Mouse (Mus musculus) neural tube, embryonic 14.5 days (tissue): ENCODE measurements around the gene Nfatc2ip. TPM values are rescaled to one million over a fixed set of nuclear protein-coding genes. Genes with fewer than 3 reads are reported as not detected.

Experiments used
- ATAC-seq: fragments of 200-750 bp; cut with Nextera tagmentation; 2 replicates; pipeline ENCODE4 v1.8.0; 2017; ENCODE audit warnings: low read depth, mild to moderate bottlenecking, moderate TSS enrichment, moderate library complexity
- H3K27ac ChIP-seq: fragments of 300-500 bp; sonication (generic); 2 replicates; pipeline ENCODE4 v1.5.1; 2014; ENCODE audit warnings: low read depth, mild to moderate bottlenecking, control low read depth, low read length, moderate library complexity, mixed read lengths
- H3K27me3 ChIP-seq: fragments of 300-500 bp; sonication (generic); 2 replicates; pipeline ENCODE4 v1.6.1; 2014; ENCODE audit warnings: low read length; ENCODE audit not compliant: control insufficient read depth, insufficient read depth
- H3K36me3 ChIP-seq: fragments of 300-500 bp; sonication (generic); 2 replicates; pipeline ENCODE4 v1.6.1; 2014; ENCODE audit warnings: low read length, mixed read lengths; ENCODE audit not compliant: control insufficient read depth, insufficient read depth
- H3K4me1 ChIP-seq: fragments of 300-500 bp; sonication (generic); 2 replicates; pipeline ENCODE4 v1.6.1; 2014; ENCODE audit warnings: low read length; ENCODE audit not compliant: control insufficient read depth, insufficient read depth
- H3K4me2 ChIP-seq: fragments of 300-500 bp; sonication (generic); 2 replicates; pipeline ENCODE4 v1.6.1; 2014; ENCODE audit warnings: mild to moderate bottlenecking, low read depth, low read length, control low read depth
- H3K4me3 ChIP-seq: fragments of 300-500 bp; sonication (generic); 2 replicates; pipeline ENCODE4 v1.5.1; 2014; ENCODE audit warnings: low read depth, low read length, control low read depth, mixed read lengths
- H3K9ac ChIP-seq: fragments of 300-500 bp; sonication (generic); replicated peaks from 2 replicates; pipeline ENCODE4 v1.6.1; 2014; ENCODE audit warnings: low read depth, mild to moderate bottlenecking, control low read depth, low read length, mixed read lengths
- H3K9me3 ChIP-seq: fragments of 300-500 bp; sonication (generic); 2 replicates; pipeline ENCODE4 v1.6.1; 2016; ENCODE audit warnings: low read length; ENCODE audit not compliant: control insufficient read depth
- WGBS: fragments of 180-500 bp; shearing (Covaris S2); extraction: QIAGEN DNeasy Blood & Tissue Kit; methylation state at CpG from one replicate; pipeline ENCODE4 v1.1.7; 2014; 5-methylcytosine and 5-hydroxymethylcytosine counted together
- polyA plus RNA-seq: library from polyadenylated mRNA; unstranded; fragments of >200 nt; fragmentation: Nextera tagmentation; extraction: Ambion mirVana; gene quantifications from 2 replicates; pipeline ENCODE4 v1.2.1, GENCODE M21; 2014

Gene Nfatc2ip
- polyA plus RNA-seq, 1 experiment from 2014 or later: 3.4 TPM

DNA sequence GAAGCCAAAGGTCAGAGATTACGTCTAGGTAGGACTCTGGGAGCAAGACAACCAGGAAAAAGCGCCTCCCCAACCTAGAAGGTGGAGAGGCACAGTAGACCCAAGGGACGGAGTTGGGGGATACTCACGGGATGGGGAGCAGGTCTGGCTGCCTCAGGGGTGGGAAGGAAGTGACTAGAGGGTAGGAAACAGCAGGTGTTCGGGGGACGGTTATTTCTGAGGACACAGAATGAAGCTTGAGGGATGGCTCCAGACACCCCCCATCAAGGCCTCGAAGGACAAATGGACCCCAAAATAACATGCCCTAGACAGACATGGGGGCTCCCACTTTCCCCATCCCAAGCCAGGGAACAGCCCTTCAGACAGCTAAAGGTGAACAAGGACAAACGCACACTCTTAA lies 28.2 kb downstream of the Nfatc2ip start:
- H3K4me3 ChIP-seq: no peak overlapping the region
- no peak overlapping the region for H3K9ac ChIP-seq
- no peaks in the 10 kb centered on the region for H3K9me3 ChIP-seq
- 88% methylated on average over 8 of the region's 8 CpGs for WGBS
- no peak for ATAC-seq
- H3K27me3 ChIP-seq: no peaks in the 10 kb centered on the region
- H3K4me1 ChIP-seq: no peaks in the 10 kb centered on the region
- no peak overlapping the region for H3K27ac ChIP-seq
- peaks cover 32% of the 10 kb centered on the region for H3K36me3 ChIP-seq
- H3K4me2 ChIP-seq: no peak overlapping the region

DNA sequence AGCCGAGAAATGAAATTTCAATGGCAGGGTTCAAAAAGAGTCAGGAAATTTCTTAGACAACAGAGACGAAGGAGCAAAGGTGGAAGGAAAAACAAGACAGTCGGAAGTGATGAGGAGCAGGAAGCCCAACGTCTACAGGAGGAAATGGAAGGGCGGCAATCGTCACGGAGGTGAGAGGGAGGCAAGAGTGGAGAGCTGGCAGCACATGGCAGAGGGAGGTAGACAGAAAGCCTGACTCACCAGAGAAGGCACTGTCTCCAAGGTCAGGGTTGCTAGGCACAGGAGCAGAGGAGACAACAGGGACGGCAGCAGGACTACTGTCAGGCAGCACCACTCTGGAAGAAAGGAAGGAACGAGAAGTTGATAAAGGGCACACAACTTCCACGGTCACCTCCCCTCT lies 28.9 kb downstream of the Nfatc2ip start:
- Histone ChIP-seq H3K9ac (no peak overlapping the region), H3K27ac (no peak overlapping the region), H3K36me3 (peaks cover 30% of the 10 kb centered on the region), H3K27me3 (no peaks in the 10 kb centered on the region), H3K4me3 (no peak overlapping the region), H3K4me2 (no peak overlapping the region), H3K4me1 (no peaks in the 10 kb centered on the region), H3K9me3 (no peaks in the 10 kb centered on the region)
- no peak for ATAC-seq
- WGBS: 93% methylated on average over 10 of the region's 10 CpGs

DNA sequence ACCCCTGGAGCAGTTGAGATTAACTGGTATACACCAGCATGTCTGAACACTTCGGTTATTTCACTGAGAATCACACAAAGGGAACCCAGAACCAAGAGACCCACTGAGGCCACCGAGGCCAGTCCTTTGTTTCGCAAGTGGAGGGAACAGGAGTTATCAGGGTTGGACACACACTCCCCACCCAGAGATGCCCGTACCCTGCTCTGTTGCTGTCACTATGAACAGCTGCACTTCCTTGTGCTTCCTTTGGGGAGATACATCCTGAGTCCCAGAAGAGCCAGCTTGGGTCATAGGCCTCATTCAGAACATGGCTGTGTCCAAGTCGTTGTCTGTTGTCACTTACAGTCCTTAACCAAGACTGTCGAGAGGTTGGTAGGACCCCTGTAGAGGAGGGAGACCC lies 33.5 kb downstream of the Nfatc2ip start:
- 87% methylated on average over 6 of the region's 6 CpGs for WGBS
- Histone ChIP-seq H3K36me3 (0 out of 2 replicates have a peak, but pooled peaks cover 3% of the 10 kb centered on the region), H3K27me3 (no peaks in the 10 kb centered on the region), H3K4me3 (no peak overlapping the region), H3K27ac (no peak overlapping the region), H3K4me1 (no peaks in the 10 kb centered on the region), H3K4me2 (no peak overlapping the region), H3K9me3 (no peaks in the 10 kb centered on the region), H3K9ac (no peak overlapping the region)
- no peak for ATAC-seq

DNA sequence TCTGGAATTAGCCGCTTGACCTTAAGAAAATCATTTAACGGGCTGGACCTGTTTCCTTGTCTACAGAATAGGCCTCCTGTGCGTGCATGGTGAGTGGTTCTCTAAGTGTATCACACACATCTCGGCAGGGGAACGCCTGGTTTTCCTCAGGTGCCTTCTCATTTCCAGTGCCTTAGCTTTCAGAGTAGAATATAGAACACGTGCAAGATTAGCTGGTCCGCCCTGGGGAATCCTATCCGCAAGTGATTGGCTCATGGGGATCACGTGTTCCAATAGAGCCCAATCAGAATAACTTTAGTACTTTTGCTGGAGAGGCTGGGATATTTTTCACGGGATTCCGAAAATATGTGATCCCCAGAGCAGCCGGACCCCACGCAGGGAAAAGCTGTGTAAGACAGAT lies 37.5 kb downstream of the Nfatc2ip start:
- no peak for ATAC-seq
- no peak overlapping the region for H3K9ac ChIP-seq
- no peak overlapping the region for H3K4me3 ChIP-seq
- H3K4me2 ChIP-seq: no peak overlapping the region
- H3K9me3 ChIP-seq: no peaks in the 10 kb centered on the region
- no peaks in the 10 kb centered on the region for H3K4me1 ChIP-seq
- no peak overlapping the region for H3K27ac ChIP-seq
- H3K36me3 ChIP-seq: no peaks in the 10 kb centered on the region
- WGBS: 82% methylated on average over 13 of the region's 13 CpGs
- H3K27me3 ChIP-seq: no peaks in the 10 kb centered on the region

DNA sequence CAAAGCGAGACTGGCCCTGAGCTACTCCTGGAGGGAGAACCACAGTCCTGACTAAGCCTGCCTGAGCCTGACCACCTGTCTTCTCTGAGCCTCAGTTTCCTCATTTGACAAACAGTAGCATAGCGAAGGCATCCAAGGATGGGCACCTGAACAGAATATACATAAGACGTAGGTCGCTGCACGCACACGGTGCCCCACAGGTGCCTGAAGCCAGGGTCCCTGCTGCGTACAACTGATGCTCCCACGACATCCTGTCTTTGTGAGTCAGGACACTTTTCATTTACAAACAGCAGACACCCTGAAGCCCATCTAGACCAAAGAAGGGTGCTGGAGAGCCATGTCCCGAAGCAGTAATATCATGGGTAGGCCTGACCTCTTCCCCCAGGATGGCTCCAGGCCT lies 38.1 kb downstream of the Nfatc2ip start:
- H3K27me3 ChIP-seq: no peaks in the 10 kb centered on the region
- H3K36me3 ChIP-seq: no peaks in the 10 kb centered on the region
- H3K9ac ChIP-seq: no peak overlapping the region
- H3K4me1 ChIP-seq: no peaks in the 10 kb centered on the region
- WGBS: 92% methylated on average over 9 of the region's 9 CpGs
- no peak overlapping the region for H3K4me3 ChIP-seq
- no peak for ATAC-seq
- no peak overlapping the region for H3K27ac ChIP-seq
- no peak overlapping the region for H3K4me2 ChIP-seq
- no peaks in the 10 kb centered on the region for H3K9me3 ChIP-seq

DNA sequence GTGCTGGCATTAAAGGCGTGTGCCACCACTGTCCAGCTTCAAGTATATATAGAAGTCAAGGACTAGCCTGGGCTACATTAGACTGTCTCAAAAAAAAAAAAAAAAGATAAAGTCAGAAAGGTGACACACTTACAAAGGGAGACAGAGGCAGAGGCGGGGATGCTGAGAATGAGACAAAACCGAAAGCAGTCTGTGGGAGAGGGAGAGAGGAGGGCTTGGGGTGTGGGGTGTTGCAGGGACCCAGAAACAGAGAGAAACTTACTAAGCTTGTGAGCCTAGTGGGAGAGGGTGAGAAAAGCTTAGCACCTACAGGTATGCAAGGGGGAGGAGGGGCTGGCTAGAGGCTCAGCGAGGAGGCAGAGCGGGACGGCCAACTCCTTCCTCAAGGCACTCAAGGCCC lies 38.7 kb downstream of the Nfatc2ip start:
- no peaks in the 10 kb centered on the region for H3K27me3 ChIP-seq
- H3K4me3 ChIP-seq: no peak overlapping the region
- ATAC-seq: no peak
- H3K4me1 ChIP-seq: no peaks in the 10 kb centered on the region
- H3K27ac ChIP-seq: no peak overlapping the region
- H3K9ac ChIP-seq: no peak overlapping the region
- no peaks in the 10 kb centered on the region for H3K9me3 ChIP-seq
- 90% methylated on average over 6 of the region's 6 CpGs for WGBS
- no peak overlapping the region for H3K4me2 ChIP-seq
- H3K36me3 ChIP-seq: no peaks in the 10 kb centered on the region

DNA sequence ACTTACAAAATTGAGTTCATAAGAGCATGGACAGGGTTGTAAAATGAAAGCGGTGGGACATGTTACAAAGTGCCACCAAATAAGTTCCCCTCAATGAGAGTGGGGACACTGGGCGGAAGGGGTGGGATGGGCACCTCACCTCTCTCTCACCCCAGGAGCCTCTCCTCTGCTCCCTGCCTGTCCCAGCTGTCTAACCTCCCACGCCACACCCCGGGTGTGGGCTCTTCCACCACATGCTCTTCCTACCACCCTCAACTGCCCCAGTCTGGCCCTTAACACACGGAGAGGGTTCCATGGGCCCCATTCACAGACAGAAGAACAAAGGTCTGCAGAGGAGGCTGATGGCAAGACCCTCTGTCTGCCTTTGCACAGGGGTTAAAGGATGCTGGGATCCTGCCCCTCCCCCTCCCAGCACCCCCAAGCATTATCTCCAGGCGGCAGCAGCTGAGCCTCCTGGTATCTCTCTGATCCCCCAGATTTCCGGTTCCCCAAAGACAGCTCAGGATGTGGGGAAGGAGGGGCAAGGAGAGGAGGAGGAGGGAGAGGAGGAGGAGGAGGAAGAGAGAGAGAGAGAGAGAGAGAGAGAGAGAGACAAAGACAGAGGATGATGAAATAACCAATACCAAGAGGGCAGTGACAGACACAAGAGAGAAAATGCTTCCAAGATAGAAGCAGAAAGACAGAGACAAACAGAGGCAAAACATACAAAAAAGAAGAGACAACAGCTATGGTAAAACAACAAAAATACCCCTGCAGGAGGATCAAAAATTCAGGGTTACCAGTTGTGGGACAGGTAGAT lies 39.5 kb downstream of the Nfatc2ip start:
- H3K27ac ChIP-seq: no peak overlapping the region
- H3K4me3 ChIP-seq: no peak overlapping the region
- no peaks in the 10 kb centered on the region for H3K27me3 ChIP-seq
- no peaks in the 10 kb centered on the region for H3K4me1 ChIP-seq
- no peak for ATAC-seq
- H3K4me2 ChIP-seq: no peak overlapping the region
- H3K36me3 ChIP-seq: no peaks in the 10 kb centered on the region
- H3K9ac ChIP-seq: no peak overlapping the region
- 66% methylated on average over 7 of the region's 7 CpGs for WGBS
- H3K9me3 ChIP-seq: no peaks in the 10 kb centered on the region

DNA sequence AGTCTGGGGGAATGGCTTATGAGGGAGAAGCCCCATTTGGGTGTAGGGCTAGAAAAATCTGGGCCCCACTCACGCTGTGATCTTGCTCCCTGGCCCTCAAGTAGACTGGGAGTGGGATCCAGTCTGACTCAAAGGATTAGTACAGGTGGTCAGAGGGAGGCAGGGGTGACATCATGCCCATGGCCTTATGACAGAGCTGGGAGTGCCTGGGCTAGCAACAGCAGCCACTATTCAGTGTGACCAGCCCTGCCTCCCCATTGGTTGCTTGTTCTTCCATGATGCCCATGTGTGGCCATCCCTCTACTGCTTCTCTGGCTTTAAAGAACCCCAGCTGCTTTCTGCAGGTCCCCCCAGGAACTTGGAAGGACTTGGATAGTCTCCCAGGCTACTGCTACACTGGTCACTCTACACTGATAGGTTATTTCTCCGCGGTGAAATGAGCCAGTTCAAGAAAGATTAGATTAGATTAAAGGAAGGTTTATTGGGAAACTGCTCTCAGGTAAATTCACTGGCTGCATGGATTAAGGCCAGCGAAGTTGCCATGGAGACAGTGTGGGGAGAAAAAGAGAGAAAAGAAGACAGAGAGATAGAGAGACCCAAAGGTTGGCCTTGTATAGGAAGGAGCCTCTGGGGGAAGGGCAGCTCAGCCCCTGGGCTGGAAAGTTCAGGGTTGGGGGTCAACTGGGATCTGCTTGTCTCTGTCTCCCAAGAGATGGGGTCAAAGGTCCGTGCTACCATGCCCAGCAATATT lies 40.5 kb downstream of the Nfatc2ip start:
- WGBS: 71% methylated on average over 5 of the region's 5 CpGs
- ATAC-seq: no peak

More for the DNA sequence above, 40.5 kb downstream of the Nfatc2ip start:
- Histone ChIP-seq H3K9ac (no peak overlapping the region), H3K36me3 (no peaks in the 10 kb centered on the region), H3K27ac (no peak overlapping the region), H3K4me3 (no peak overlapping the region), H3K4me2 (no peak overlapping the region), H3K4me1 (no peaks in the 10 kb centered on the region), H3K27me3 (no peaks in the 10 kb centered on the region), H3K9me3 (no peaks in the 10 kb centered on the region)
